Mouse (Mus musculus) T-helper 17 cell (primary cell): ENCODE measurements around the gene Dnah3.

Source experiments
- in situ Hi-C, 2 experiments: fragments of 300-600 bp; cut with MboI, MseI; formaldehyde crosslinking; loops; 1 replicate in 1 of 2; 2 replicates in 1 of 2; pipeline ENCODE4 v1.15.1; 2025; ENCODE audit warnings: high pct_unique_total_duplicates in 2 of 2

Gene Dnah3

DNA sequence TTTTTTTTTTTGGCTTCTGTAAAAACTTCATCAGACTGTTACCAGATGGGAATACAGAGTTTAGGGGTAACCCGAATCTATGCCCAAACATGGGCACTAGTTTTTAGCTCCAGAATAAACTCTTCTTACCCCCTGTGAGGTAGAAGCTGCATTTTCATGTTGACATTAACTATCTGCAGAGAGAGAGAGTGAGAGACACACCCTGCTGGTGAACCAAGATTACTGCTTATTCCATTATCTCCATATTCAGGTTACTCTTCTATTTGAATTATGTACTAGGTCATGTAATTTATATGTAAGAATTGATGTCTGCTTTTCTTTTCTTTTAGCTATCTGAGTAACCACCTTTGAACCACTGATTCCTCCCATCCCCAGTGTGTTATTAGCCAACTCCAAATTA lies 31.0 kb downstream of the Dnah3 start:
- in situ Hi-C loops, result no loop called here

DNA sequence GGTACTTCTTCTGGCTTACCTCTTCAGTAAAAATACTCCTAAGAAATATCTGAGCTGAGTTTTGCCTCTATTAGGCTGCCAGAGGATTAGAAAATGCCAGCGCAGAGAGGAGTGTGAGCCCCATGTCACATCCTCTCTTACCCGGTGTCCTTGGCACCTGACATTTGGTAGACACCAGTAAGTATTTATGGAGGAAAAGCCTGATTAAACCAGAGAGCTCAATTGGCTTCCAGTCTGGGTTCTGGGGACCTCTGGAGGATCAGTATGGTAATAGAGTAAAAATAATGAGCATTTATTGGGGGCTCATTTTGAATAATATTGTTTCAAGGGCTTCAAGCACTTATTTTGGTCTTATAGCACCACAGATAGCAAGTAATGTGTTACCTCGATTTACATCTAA lies 39.6 kb downstream of the Dnah3 start:
- in situ Hi-C loops, result no loop called here

DNA sequence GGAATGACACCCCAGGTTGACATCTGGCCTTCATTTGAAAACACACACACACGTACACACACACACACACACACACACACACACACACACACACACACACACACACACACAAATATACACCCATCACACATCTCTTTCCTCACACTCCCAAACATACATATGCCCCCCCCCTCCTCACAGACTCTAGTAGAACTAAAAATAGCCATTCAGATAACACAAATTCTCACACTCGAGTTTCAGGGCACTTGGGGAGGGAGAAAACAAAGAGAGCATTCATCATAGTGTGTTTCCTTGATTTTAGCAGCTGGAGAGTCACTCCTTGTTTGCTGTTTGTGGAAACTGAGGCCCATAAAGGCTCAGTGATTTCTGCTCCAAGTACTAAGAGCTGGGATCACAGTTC lies 41.1 kb downstream of the Dnah3 start:
- in situ Hi-C loops, result no loop called here

DNA sequence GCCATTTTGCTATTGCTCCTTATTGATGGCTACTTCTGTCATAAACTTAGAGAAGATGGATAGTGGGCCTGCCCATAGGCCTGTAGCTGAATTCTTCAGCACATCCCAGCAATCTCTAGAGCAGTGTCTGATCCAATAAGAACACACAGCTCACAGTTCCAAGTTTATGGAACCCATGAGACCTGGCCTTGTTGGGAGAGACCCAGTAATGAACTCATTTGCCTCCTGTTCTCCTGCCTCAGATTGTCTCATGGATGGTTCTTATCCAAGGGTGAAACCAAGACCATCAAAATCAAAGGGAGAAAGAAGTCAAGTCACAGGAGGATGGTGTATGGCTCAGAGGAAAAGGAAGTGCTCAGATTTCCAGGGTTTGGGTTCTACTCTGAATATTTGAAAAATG lies 44.6 kb downstream of the Dnah3 start:
- in situ Hi-C loops, result no loop called here

DNA sequence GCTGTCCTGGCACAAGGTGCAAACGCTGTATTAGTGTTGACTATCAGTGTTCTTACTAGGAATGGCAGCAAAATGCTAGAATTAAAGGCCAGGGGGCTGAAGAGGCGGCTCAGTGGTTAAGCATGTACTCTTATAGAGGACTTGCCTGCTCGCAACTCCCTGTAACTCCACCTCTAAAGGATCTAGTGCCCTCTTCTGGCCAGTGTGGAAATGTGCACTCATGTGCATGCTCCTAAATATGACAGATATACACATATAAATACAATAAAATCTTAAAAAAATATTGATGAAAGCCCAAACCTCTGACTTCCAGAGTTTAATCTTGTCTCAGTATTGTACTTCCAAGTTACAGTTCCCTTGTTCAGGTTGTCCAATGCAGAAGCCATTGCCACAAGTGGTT lies 51.1 kb downstream of the Dnah3 start:
- in situ Hi-C loops, result loop anchor here in 1 of 2 experiments (10.0 kb wide), 1 partner anchor 309 kb away; no protein-coding TSS in a partner anchor

DNA sequence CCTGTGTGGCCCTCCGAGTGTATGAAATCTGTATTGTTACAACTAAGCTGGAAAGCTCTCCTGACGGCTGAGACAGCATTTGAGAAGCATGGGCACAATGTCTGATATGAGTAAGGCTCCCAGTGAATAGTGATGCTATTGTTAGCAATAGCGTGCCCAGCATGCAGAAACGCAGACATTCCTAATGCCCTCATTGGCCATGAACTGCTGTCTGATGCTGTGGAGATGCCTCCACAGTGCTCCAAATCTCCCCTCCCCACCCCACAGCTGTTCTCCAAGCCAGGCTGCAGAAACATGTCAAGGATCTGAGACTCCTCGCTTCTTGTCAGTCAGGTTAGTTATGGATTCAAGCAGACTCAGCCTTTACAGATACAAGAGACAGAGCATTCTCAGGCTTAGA lies 58.7 kb downstream of the Dnah3 start:
- in situ Hi-C loops, result loop anchor here (5.0 to 10.0 kb wide), 2 partner anchors 182 to 189 kb away; no protein-coding TSS in a partner anchor

DNA sequence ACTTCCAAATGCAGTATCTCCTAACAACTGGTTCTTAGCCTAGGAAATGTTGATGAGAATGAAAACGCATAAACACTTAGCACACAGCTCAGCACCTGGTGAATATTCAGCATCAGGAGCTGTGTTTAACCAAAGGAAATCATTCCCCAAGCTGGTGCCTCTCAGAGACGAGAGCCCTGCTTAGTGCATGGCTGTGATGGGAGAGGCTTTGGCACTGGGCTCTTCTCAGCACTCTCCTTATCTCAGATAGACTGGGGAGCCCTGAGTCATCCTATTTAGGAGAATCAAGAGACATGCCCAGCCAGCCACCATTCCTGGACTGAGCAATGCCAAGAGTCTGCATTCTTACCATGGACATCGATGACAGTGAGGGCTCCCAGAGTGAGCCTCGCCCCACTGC lies 60.1 kb downstream of the Dnah3 start:
- in situ Hi-C loops, result loop anchor here (5.0 to 10.0 kb wide), 2 partner anchors 180 to 188 kb away; no protein-coding TSS in a partner anchor

DNA sequence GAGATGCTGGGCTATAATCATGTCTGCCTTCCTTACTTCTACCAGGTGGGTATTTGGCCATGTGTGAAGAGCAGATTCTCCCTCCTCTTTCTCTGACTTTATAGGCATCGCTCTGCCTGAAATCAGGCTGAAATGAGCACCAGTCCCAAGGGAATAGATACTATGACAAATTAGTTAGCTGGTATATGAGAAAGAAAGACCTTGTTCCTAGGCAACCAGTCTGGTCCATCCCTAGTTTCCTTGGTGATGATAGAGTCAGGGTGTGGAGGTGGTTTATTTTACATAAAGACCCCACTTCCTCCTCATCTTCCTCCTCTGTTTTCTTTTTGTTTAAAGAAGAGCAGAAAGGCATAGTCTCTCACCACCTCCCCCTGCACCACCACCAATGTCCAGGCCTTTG lies 60.5 kb downstream of the Dnah3 start:
- in situ Hi-C loops, result loop anchor here in 1 of 2 experiments (10.0 kb wide), 1 partner anchor 180 kb away; no protein-coding TSS in a partner anchor

DNA sequence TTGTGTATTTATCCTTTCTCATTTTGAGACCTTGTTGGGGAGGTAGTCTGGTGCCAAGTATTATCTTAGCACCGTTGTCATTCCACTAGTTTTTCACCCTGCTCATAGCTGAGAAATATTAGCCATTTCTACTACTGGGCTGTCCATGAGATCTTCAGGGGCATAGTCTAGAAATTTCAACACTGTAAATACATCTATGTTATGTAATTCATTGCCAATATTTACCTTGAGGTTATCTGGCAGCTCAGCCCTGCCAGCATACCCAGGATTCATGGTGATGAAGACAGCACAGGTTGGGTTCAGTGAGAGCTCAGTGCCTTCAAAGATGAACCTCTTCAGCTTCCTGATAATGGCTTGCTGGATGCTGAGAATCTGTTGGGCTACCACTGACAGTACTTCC lies 66.4 kb downstream of the Dnah3 start:
- in situ Hi-C loops, result no loop called here

DNA sequence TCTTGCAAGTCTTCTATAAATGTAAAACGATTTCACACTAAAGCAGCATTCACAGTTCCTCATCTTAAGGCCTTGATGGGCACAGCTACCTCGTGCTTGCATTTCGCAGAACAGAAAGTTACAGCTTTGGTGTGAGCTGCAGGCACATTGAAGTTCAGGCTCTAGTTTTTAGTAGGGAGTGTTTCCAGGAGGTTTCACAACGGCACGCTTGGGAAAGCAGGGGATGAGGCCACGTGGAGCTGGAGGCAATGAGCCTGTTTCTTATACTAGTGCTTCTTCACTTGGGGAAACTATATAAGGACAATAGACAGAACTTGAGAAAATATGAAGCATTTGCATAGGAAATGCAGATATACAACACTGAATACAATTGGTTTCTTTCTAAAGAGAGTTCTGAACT lies 98.0 kb downstream of the Dnah3 start:
- in situ Hi-C loops, result no loop called here

DNA sequence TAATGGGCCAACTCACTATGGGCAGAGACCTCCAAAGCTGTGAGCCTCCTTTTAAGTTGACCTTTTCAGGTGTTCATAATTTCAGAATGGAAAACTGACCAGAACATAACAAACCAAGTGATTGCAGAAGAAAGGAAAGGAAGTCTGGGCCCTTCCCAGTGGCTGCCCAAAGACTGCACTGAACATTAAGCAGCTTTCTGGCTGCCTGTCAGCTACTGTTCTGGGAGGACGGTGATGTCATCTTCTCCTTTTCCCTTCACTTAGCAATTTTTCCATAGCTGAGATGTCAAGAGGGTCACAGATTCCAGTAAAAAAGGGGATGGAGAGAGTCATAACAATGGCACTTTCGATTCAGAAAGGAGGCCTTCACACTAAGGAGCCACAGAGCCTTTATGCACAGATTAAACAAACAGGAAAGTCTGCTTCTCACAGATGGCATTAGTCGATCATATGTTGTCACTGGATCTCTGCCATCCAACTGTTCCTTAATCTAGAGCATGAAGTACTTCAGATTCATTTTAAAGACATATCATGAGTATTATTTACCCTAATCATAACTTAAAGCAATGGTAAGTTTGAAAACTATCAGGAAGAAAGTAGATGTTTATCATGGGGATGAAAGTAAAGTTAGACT lies 109.7 kb downstream of the Dnah3 start:
- in situ Hi-C loops, result no loop called here

DNA sequence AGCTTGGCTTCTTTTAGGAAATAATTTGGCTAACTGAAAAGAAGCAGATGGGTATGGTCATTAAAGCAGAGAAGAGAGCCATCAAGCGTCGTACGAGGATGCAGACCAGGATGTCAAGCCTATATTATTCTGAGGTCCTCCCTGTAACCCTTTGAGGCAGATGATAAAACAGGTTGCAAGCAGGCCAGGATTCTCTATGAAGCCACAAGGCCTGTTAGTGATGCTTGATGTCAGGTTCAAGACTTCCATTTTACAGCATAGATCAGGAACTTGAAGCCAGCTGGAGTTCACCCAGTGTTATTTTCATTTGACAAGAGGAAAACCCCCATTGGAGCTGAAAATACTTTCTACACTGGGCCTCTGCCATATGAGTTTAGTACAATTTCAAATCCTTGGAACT lies 114.9 kb downstream of the Dnah3 start:
- in situ Hi-C loops, result no loop called here

DNA sequence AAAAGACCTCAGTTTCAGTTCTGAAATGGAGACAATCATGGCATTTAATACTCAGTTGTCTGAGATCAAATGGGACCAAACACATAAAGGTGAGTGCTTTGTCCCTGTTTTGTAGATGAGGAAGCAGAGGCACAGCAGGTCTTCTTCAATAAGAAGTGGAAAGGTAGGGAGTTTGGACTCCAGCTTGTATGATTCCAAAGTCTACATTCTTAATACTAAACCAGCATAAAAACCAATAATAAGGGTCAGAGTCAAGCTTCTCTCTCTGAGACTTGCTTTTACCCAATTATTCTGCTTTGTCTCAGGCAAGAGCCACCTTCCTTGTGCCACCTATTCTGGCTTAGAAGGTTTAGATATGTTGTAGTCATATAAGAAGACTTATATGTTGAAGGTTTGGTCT lies 116.5 kb downstream of the Dnah3 start:
- in situ Hi-C loops, result no loop called here

DNA sequence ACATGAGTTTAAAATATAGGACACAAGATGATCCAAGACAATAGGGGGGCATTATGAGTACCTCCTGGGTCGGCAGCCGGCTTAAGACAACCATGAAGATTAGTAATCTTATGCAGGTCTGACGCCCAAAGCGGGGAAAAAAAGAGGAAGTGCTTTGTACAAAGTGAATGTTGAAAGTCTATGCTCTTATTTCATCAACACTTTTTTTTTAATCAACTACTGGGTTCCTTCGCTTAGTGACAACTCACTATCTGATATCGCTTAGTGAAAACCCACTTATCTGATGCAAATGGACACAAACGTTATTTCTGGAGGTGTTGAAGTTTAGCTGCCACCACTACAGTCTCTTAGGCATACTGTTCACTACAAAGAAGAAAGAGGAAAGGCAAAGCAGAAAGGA lies 117.5 kb downstream of the Dnah3 start:
- in situ Hi-C loops, result no loop called here

DNA sequence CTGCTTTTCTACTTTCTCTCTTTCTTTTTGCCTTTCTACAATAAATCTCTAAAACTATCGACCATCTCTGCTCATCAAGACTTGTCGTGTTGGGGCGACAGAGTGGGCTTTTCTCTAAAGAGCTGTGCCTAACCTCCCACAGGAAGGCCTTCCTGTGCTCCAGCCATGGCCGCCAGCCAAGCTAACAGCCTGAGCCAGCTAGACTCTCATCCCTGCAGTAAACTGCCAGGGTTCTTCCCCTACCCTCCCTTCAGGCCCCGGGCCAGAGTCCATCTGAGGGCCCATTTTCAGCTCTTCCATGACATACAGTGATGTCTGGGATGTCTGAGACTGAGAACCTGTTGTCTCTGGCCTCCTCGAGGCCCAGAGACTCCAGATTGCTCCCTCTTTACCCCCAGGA lies 118.8 kb downstream of the Dnah3 start:
- in situ Hi-C loops, result no loop called here

DNA sequence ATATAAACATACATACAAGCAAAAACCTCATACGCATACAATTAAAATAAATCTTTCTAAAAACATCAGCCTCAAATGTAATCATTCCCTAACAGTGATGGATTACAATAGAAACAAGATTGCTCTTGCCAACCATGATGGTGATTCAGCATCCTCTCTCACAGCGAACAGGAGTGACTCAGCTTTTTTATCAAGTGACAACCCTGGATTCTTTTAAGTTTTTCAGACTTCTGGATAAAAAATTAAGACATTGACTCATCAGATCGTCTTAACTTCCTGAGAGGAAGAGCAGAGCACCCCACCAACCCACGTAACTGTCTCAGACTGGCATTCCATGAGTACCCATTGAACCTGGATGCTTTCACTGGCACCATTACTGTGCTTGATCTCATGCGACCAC lies 120.9 kb downstream of the Dnah3 start:
- in situ Hi-C loops, result no loop called here

DNA sequence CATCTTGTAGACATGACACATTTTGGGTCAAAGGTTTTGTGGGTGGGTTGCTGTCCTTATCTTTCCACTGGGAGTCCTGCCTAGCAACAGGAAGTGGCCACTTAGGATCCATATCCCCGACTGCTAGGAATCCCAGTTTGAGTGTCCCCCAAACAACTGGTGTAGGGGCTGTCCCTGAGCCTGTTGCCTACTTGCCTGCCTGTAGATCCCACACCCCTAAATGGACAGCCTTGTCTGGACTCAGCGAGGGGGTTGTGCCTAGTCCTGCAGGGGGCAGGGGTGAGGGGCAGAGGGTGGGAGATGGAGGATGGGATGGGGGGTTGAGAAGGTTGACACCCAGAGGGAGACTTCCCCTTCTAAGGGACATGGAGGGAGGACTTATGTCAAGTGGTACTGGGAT lies 125.8 kb downstream of the Dnah3 start:
- in situ Hi-C loops, result no loop called here

DNA sequence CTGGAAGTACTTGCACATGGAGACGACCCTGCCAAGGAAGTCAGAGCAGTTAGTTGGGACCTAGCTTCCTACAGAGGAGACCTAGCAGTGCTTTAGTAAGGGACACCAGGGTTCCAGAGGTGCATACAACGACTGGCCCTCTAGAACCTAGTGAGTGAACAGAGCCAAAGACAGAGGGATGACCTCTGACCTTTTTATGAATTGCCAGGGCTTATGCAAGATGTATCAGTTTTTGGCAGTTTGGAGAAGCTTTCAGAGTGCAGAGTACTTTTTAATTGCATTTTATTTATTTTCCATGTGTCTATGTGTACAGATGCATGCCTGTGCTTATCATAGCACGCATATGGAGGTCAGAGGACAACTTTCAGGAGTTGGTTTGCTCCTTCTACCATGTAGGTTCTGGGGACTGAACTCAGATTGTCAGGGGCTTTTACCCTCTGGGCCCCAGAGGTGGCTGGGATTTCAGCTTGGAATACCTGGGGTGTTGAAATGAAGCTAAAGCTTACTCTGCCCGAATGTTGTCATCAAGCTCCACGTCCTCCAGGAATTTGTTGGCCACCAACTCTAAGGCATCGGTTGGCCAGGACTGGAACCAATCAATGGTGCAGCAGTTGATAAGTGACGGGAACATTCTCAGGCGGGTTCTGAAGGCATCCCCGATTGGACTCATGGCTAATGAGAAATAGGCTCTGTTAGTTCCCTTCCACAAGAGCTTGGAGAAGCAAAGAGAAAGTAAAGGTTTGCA lies 129.3 kb downstream of the Dnah3 start:
- in situ Hi-C loops, result no loop called here

DNA sequence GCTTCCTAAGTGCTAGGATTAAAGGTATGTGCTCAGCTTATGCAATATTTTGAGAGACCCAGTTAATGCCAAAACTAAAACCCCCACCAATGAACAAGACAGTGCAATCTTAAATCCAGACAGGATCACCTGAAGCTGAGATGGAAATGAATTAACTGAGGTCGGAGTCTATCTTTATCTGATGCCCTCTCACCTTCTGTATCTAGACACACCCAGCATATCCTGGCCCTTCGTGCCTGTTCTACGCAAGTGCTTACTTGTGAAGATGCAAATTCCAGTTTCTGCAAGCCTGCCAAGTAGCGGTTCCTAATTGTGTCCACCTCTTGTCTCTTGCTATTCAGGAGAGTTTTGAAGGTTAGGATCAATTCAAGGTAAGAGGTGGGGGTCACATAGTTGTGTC lies 129.9 kb downstream of the Dnah3 start:
- in situ Hi-C loops, result no loop called here

DNA sequence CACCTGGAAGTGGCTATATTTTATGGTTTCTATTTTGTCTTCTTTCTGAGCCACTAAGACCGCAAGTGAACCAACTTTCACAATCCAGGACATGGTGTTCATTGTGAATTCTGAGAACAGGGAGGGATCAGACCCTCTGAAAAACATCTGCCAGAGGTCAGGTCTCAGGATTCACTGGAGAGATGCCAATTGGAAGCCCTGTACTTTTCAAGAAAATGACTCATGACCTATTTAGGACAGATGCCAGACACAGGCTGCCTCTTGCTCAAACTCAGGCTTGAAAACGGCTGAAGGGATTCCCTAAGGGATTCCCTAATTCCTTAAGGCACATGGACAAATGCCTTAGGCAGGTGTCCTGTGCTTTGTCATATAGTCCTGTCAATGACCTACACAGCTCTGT lies 134.0 kb downstream of the Dnah3 start:
- in situ Hi-C loops, result no loop called here

DNA sequence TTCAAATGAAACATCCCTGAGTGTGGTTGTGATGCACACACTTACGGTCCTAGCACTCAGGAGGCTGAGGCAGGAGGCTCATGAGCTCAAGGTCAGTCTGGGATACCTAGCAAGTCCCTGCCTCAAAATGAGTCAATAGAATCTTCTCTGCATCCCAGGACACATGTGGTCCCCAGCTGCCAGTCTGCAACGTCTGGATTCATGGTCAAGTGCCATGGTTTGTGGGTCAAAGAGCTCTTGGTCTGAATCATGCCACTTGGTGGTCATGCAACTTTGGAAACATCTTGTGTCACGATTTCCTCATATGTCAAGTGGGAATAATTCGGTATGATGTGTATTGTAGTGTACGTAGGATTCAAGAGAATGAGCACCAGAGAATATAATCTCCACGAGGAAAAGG lies 134.5 kb downstream of the Dnah3 start:
- in situ Hi-C loops, result no loop called here

DNA sequence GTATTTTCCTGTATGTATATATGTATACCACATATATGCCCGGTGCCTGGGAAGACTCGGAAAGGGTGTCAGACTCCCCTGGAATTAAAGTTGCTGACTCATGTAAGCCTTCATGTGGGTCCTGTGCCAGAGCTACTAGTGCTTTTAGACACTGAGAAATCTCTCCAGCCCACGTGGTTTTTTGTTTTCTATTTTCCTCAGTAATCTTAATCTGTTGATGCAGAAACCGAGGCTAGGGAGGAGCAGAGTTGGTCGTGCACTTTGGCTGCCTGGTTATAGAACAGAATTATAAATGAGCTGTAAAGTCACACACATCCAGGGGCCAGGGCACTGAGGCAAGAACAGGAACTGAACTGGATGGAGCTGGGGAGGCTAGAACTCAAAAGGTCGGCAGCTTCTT lies 135.1 kb downstream of the Dnah3 start:
- in situ Hi-C loops, result no loop called here

DNA sequence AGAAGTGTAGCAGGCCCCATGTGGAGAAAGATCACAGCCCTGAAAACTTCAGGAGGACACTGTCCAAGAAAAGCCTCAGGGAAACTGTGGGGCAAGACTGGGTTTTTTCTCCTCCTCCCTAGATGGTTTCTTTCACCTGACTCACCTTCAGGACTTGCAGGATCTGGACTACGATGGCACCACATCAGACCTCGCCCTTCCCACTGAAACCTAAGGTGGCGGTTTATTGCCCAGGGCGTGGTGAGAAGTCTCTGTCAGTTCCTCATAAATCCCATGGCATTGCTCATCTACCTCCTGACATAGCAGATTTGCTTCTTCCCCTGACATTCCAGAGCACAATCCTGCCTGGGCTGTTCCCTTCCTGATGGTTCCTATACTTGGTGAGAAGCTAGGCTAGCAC lies 135.6 kb downstream of the Dnah3 start:
- in situ Hi-C loops, result no loop called here
